Mouse (Mus musculus) common myeloid progenitor, adult 5-6 weeks (primary cell): ENCODE results near the gene Mpl. TPM values are rescaled to one million over a fixed set of nuclear protein-coding genes. Genes with fewer than 3 reads are reported as not detected.
A peak's percentile ranks its signal among the peaks of the same experiment; 100 is the strongest.

Experiments used
- ATAC-seq: replicated peaks from 2 replicates; pipeline ENCODE4 v1.8.0; 2016; ENCODE audit warnings: low read depth, mild to moderate bottlenecking, moderate TSS enrichment, inconsistent platforms; ENCODE audit not compliant: poor library complexity, severe bottlenecking
- total RNA-seq: library from RNA; stranded (forward); fragments of 200-1000, 187-1606 nt; gene quantifications from 2 replicates; pipeline ENCODE4 v1.2.3, GENCODE M21; 2017

Mpl gene
- total RNA-seq, 1 experiment from 2014 or later = 7.3 TPM

DNA sequence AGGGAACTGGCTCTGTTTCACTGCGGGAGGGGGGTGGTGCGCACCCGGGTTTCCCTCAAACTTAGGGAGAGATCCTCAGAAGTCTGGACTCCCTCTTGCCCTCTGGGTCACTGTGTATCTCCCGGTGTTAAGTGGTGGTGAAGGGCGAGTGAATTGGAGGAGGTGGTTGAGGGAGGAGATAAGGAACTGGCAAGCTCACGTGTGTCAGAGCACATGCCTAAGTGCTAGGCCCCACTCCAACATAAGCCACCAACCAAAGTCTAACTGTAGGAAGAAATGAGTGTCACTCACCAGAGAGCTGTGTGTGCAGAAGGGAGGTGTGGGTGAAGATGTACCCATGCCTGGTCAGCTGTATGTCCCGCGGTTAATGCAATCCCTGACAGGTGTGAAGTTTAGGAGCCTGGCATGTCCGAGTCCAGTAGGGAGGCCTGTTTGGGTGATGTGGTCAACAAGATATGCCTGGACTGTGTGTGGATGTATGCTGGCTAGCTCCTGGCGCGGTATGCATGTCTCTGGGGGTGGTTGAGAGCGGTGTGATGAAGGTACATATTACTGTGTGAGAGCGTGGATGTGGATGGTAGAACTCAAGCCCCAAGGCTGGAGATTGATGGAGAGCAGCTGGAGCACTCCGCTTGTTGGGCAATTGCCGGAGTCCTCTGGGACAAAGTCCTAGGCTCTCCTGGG lies 28.6 kb downstream of the Mpl start:
- ATAC-seq = peak; percentile 46

DNA sequence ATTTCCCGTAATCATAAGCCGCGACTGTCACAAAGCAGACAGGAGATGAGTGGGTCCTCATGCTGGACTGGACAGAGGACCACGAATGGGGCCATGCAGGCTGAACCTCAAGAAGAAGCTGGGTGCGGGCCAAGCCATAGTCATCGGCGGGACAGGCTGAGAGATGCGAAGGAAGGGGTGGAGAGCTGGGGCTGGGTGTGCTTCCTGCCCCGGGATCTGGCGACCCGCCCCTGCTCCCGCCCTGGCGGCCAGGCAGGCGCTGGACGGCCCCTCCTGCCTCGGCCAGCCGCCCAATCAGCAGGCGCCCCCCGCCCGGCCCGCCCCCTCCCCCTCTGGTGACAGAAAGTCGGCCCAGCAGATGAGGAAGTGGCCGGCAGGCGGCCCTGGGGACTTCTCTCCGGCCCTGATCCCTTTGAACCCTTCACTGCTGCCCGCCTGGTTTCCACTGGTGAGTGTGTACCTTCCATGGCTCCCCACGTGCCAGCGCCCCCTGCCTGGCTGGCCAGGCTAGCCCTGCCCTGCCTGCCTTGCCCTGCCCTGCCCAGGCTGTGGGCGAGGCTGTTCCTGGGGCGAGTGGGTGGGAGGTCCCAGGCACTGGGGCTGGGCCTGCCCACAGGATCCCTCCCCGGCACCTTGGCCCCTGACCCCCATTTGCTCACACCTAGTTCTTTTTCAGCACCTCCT lies 29.4 kb downstream of the Mpl start, which contains the start of gene Elovl1:
Gene Elovl1, plus strand, starts transcription at position 326 of the 684 bp plus-strand sequence.
- ATAC-seq = peak; percentile 89

DNA sequence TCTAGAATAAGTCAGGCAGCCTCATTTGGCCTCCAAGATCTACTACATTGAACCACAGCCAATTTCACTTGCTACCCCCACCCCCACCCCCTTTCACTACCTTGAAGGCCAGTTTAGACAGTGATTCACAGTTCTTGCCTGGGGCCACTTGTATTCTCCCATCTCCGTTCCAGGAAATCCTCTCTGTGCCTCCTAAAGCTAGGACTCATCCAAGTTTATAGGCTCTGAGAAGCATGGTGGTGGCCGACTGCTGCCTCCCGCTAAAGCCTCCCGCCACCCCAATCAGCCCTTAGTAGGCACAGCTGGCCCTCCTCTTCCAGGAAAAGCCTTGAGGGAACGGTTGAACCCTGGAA lies 29.9 kb downstream of the Mpl start:
- ATAC-seq = no peak; the same call in 1 of the 2 replicates

DNA sequence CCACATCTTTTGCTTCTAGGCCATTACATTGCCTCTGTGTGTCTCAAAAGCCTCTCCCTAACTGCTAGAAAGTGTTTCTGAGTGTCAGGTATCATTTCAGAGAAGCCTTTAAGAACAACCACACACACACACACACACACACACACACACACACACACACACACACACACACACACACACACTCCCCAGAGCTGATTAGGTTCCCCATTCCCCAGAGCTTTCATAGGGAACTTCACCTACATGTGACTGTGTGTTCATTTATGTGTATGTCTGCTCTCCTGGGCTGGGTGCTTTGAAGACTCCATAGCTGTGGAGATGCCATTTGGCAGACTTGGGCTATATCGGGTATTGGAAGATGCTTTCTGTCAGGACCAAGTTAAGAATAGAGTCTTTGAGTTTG lies 31.9 kb downstream of the Mpl start:
- ATAC-seq = no peak

DNA sequence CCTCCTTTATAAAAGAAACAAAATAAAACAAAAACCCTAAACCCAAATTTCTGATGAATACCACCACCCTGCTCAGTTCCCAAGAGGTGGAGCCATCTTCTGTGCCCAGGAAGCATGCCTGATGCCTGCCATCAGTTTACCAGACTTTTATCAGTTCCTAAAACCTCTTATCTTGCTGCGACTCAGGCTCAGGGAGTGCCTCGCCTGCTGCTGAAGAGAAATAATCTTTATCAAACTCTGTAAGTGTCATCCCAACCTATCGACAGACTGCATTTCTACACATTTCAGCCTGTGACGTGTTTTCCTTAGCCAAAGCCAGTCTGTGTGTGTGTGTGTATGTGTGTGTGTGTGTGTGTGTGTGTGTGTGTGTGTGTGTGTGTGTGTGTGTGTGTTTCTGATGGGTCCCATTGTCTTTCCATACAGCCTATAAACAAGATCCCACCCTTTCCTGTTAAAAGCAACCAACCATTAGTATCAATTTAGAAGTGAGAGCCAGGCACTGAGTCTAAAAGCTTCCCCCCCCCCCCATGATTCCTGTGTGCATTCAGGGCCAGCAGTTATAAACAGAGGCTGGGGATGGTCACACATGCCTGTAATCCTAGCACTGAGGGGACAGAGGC lies 32.7 kb downstream of the Mpl start:
- no peak for ATAC-seq

DNA sequence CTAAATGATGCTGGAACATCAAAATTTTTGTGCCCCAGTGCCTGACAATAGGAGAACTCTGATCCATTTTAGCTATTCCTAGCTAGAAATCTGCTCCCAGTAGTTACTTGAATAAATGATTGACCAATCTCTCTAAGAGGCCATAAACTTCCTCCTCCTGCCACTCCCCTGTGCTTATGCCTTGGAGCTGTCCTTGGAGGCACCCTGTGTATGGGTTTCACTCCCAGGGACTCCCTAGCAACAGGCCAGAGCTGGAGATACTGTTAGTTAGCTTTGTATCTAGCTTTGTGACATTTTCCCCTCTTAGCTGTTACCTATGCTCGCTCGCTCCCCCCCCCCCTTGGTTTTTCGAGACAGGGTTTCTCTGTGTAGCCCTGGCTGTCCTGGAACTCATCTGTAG lies 35.9 kb downstream of the Mpl start:
- no peak for ATAC-seq

DNA sequence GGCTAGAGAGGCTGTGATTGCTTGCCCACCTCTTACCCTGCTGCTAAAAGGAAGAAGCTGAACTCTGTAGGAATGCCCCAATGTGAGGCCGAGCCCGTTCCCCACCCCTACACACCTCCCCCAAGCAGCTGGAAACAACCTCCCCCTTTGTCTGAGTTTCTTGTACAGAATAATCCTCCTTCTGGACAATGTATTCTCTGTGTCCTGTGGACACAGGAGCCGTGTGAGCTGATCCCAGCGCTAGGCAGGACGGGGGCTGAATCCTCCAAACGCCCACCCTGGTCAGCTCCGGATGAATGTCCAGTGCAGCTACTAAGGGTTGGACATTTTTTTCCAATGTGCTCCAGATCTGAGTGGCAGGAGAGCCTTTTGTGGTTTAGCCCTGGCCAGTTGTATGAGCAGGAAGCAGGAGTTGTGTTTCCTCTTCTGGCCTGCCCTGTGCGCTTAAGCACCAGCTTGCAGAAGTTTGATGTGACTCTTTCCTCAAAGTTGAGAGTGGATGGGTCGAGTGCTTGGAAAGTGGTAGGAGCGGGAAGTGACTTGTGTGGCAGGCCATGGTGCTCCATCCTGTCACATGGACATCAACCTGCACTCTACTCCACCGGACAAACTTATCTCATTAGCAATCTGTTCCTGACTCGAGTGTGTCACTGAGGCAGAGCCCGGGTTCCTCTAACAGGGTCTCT lies 40.1 kb downstream of the Mpl start:
- 0 out of 2 replicates have a peak, but pooled peaks have one; percentile 15 for ATAC-seq

DNA sequence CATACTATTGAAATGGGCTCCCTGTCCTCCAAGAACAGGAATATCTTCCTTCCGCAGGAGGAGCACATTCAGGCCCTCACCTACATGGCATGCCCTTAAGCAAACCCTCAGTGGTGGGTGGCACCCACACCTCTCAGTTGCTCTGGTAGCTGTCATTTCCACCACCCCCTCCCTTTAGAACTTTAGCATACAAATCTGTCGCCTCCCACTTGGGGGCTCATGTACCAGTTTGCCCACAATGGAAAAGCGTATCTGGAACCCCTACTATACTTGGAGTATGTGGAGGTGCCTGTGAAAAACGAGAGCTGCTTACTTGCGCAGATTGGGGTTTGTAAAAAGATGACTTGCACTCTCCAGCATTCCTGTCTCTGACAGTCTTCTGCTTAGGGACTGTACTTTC lies 41.0 kb downstream of the Mpl start:
- ATAC-seq = no peak

DNA sequence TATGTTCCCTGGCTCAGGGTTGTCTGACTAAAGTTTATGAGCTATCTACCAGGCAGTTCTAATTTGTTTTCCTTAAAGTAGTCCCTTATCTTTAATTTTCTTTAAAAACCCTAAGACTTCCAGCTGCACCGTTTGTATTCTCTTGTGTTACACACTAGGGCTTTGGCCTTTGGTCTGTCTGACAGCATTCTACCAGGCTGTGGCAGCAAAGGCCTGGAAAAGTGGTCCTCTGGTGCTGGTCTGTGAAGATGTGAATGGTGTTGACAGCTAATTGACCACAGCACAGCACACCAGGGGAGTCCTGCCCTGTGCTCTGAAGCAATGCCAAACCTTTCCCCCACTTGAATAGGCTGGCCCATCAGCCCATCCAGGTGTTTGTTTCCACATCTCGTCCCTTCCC lies 41.5 kb downstream of the Mpl start:
- no peak for ATAC-seq

DNA sequence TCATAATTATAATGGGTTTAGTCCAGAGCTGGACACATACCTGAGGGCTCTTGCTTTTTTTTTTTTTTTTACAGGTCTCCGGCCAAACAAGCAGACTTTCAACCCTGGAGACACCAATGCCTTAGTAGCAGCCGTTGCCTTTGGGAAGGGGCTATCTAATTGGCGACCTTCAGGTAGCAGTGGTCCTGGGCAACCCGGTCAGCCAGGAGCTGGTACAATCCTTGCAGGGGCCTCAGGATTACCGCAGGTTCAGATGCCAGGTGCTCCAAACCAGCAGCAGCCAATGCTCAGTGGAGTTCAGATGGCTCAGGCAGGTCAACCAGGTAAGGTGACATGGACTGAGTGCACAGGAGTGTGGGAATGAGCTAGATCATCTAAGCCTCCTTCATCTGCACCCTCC lies 43.8 kb downstream of the Mpl start:
- ATAC-seq = no peak

DNA sequence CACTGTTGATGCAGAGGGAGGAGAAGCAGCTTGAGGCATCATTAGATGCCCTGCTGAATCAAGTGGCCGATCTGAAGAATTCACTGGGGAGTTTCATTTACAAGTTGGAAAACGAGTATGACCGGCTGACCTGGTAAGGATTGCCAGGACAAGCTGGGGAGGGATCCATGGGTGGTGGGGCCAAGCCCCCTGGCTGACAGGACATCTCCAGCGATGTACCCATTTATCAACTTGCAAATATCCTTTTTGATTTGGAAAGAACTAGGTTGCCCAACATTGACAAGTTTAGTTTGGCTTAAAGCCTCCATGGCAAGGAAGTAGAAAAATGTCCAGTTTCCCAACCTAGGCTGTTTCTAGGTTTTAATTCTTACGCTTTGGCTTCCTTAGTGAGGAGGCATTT lies 46.4 kb downstream of the Mpl start:
- ATAC-seq = no peak

DNA sequence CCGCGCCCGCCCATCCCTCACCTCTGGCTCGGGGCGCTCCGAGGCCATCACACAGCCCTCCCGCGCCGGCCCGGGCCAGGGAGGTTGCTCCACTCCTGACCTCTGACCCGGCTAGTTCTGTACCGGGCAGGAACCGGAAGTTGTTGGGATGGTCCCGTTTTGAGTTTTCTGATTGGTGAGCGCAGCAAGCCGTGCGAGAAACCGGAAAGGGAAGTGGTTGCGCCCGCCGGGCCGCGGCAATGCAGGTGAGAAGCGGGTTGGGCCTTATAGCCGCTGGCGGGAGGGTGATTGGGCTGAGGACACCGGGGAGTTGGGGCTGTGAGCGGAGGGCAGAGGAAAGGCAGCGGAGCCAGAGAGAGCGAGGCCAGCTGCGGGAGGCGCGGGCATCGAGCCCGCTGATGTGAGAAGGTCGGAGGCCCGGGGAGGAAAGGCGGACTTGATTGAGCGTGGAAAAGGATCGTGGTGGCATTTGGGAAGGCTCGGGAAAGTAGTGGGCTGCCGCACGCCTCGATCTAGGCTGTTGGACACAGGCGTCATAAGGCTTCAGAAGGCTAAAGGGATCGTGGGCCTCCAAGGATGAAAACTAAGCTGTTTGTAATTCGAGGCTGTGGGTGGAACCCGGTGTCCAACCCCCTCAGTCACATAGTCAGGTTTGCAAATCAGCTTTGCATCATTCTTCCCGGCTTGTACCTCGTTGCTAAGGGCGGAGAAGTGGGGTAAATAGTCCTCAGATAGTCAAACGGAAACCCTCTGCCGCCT lies 48.0 kb downstream of the Mpl start, which contains the start of the genes Szt2 and Med8:
Gene Szt2, minus strand, starts transcription at position 132 of the 759 bp plus-strand sequence.
Gene Med8, plus strand, starts transcription at position 196 of the 759 bp plus-strand sequence.
- peak; percentile 95 for ATAC-seq

DNA sequence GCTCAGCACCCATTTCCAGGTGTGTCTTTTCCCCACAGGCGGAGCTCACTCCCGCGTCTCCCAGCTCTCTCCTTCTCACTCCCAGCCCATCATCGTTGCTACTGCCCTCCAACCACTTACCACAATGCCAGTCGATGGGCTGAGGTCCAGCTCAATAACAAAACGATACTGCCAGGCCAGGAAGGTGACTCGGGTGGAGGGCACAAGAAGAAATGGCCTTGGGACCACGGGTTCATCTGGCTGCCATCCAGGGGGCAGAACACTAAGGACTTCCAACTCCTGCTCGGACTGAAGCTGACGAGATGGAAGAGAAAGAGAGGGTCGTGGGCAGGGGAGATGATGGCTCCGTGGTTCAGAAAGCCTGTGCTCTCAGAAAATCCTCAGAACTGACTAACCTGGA lies 54.6 kb downstream of the Mpl start:
- ATAC-seq = no peak

DNA sequence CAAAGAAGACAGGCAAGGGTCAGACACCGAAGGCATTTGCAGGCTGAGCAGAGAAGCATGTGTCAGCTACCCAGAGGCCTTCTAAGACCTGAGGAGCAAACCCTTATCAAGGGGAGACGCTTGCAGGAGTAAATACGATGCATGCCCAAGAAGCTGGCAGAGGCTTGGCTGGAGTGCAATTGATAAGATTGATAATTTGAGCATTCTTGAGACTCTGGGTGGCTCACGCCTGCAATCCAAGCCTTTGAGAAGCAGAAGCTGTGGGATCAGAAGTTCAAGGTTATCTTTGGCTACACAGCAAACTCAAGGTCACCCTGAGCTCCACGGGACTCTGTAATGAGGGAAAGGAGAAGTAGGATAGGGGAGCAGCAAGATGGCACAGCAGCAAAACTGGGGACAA lies 55.4 kb downstream of the Mpl start:
- no peak for ATAC-seq

DNA sequence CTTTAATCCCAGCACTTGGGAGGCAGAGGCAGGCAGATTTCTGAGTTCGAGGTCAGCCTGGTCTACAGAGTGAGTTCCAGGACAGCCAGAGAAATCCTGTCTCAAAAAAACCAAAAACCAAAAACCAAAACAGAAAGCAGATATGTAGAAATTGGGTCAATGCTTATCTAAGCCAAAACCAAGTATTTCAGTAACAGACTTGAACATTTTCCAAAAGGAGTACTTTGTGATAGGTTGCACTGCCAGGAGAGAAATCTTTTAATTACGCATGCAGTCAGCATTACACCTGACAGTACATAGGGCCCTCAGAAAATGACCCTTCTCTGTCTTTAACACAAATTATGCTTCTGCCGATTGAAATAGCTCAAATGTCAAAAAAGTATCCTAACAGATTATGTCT lies 55.9 kb downstream of the Mpl start:
- no peak for ATAC-seq

DNA sequence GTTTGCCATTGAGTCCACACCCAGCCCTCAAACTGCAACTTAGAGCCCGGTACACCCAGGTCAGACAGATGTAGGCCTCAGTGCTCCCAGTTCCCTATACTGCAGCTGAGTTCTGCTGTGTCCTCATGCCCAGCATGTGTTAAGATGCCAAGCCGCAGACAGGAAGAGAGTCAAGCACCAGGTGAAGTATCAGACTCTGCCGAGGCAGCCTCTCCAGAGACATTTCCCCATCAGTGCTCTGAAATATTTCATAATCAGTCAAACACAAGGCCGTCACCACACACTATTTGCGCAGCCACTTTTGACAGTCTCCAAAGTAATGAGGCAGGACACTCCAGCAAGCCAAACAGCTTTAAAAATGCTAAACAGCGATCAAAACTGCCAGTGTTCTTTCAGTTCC lies 58.9 kb downstream of the Mpl start:
- no peak for ATAC-seq

DNA sequence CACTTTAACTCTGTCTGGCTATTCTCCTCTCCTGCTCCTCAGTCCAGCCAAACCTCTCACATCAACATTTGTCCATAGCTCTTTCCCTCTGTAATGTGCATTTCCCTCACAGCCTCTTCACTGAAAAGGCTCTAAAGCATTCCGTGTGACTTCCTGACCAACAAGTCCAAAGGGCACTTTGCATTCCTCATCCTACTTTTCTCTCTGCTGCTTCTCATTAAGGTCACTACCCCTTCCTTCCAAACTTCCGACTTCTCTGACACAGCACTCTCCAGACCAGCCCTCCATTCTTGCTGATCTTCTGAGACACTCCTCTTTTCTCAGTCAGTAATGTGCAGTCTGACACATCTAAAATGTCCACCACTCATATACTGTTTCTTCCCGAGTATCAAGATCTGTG lies 60.9 kb downstream of the Mpl start:
- ATAC-seq = no peak

DNA sequence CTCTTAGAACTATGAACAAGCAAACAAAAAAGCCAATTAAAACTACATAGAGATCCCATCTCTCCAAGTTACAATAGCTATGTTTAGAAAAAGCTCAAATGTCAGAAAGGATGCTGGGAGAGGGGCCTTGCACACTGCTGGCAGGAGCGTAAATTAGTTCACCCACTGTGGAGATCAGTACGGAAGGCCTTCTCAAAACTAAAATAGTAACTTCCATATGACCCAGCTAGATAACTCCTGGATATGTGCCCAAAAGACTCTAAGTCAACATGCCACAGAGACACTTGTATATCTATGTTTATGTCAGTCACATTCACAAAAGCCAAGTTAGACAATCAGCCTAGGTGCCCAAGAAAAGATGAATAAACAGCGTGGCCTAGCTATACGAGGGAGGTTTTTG lies 62.0 kb downstream of the Mpl start:
- ATAC-seq = 0 out of 2 replicates have a peak, but pooled peaks have one; percentile 25

DNA sequence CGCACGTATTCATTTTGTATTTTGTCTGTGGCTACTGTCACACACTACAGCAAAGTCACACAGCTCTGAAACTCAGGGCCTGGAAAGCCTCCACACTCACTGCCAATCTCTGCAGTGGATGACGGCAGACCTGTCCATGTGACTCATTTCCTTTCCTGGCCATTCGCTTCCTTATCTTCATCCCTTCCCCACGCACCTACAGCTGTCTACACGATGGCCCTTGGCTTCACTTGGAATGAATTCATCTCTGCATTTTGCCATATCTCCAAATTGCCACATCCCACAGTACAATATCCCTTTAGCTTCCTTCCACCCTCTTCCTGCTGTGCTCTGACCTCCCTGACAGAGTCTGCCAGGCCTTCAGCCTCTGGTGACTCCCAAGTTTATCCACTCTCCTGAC lies 62.8 kb downstream of the Mpl start:
- ATAC-seq = no peak
